Mouse (Mus musculus): ENCODE results near the gene Emp2.
A peak's percentile ranks its signal among the peaks of the same experiment; 100 is the strongest.

Emp2 gene

GRCm38 (mm10) chr16:10313646-10314088 is at the start of gene Emp2:
Gene Emp2 (minus strand): TSS chr16:10313968.
- peak; percentile 69 to 73 for DNase-seq (ENCODE audit: low spot score in 2 of 2)

- DNase-seq (ENCODE audit: low spot score in 2 of 2): no peak
Measured at GRCm38 (mm10) chr16:10363061-10363460, 49.3 kb upstream of the Emp2 start.

- no peak for DNase-seq (ENCODE audit: low spot score in 2 of 2)
Measured at GRCm38 (mm10) chr16:10359241-10359640, 45.5 kb upstream of the Emp2 start.

- no peak for DNase-seq (ENCODE audit: low spot score in 2 of 2)
Measured at GRCm38 (mm10) chr16:10358010-10358934, 44.5 kb upstream of the Emp2 start.

GRCm38 (mm10) chr16:10355004-10355403 is 41.2 kb upstream of the Emp2 start:
- peak in 1 of 2 experiments; percentile 16 for DNase-seq (ENCODE audit: low spot score in 2 of 2)

- DNase-seq (ENCODE audit: low spot score in 2 of 2): peak; percentile 14 to 28
Measured at GRCm38 (mm10) chr16:10351050-10351636, 37.4 kb upstream of the Emp2 start.

- DNase-seq (ENCODE audit: low spot score in 2 of 2): no peak
Measured at GRCm38 (mm10) chr16:10349876-10350275, 36.1 kb upstream of the Emp2 start.

- DNase-seq (ENCODE audit: low spot score in 2 of 2): peak; percentile 30 to 58
Measured at GRCm38 (mm10) chr16:10349436-10349835, 35.7 kb upstream of the Emp2 start.

GRCm38 (mm10) chr16:10347551-10347950 is 33.8 kb upstream of the Emp2 start:
- peak; percentile 70 to 71 for DNase-seq (ENCODE audit: low spot score in 2 of 2)

GRCm38 (mm10) chr16:10341110-10341509 is 27.3 kb upstream of the Emp2 start:
- DNase-seq (ENCODE audit: low spot score in 2 of 2): peak in 1 of 2 experiments; percentile 32

- DNase-seq (ENCODE audit: low spot score in 2 of 2): no peak
Measured at GRCm38 (mm10) chr16:10339930-10340329, 26.2 kb upstream of the Emp2 start.

- no peak for DNase-seq (ENCODE audit: low spot score in 2 of 2)
Measured at GRCm38 (mm10) chr16:10338601-10339000, 24.8 kb upstream of the Emp2 start.

GRCm38 (mm10) chr16:10337422-10338197 is 23.8 kb upstream of the Emp2 start:
- DNase-seq (ENCODE audit: low spot score in 2 of 2): peak; percentile 44 to 47

- DNase-seq (ENCODE audit: low spot score in 2 of 2): peak in 1 of 2 experiments; percentile 50
Measured at GRCm38 (mm10) chr16:10336454-10337421, 23.0 kb upstream of the Emp2 start.

GRCm38 (mm10) chr16:10335953-10336352 is 22.2 kb upstream of the Emp2 start:
- no peak for DNase-seq (ENCODE audit: low spot score in 2 of 2)

GRCm38 (mm10) chr16:10332732-10333131 is 19.0 kb upstream of the Emp2 start:
- peak; percentile 37 to 53 for DNase-seq (ENCODE audit: low spot score in 2 of 2)

GRCm38 (mm10) chr16:10330586-10331495 is 17.1 kb upstream of the Emp2 start:
- DNase-seq (ENCODE audit: low spot score in 2 of 2): no peak

- no peak for DNase-seq (ENCODE audit: low spot score in 2 of 2)
Measured at GRCm38 (mm10) chr16:10327563-10328333, 14.0 kb upstream of the Emp2 start.
